Mouse (Mus musculus) retina, embryonic 14.5 days (tissue): Measurements from ENCODE around the gene Aqp2.
A peak's percentile ranks its signal among the peaks of the same experiment; 100 is the strongest.

Source experiments
- DNase-seq: peaks from one replicate; pipeline ENCODE4 v3.0.0-alpha.2; 2015; ENCODE audit warnings: low spot score

Gene Aqp2

GRCm38 (mm10) chr15:99590429-99591084, 11.7 kb downstream of the Aqp2 start, which contains the start of gene Aqp5:
Aqp5 (plus strand) TSS chr15:99590782.
- DNase-seq: peak; percentile 56

DNA sequence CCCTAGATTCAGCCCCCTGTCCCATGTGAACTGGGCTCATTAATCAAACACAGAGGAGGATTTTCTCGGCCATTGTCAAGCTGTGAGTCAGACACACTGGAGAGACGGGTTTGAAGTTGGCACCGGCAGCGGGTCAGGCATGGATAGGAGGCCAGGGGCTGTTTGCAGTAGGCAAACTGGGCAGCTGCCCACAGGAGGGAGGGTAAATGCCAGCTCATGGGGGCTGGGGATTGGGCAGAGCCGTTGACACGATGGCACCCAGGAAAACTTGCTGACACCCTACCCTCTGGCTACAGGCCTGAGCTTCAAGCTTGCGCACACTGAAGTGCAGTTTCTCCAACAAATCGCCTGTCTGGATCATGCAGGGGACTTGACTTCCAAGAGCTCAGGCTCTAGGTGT, 13.3 kb downstream of the Aqp2 start:
- no peak for DNase-seq

- DNase-seq: no peak
These were observed 14.0 kb downstream of the Aqp2 start for GRCm38 (mm10) chr15:99592877-99593276.

DNA sequence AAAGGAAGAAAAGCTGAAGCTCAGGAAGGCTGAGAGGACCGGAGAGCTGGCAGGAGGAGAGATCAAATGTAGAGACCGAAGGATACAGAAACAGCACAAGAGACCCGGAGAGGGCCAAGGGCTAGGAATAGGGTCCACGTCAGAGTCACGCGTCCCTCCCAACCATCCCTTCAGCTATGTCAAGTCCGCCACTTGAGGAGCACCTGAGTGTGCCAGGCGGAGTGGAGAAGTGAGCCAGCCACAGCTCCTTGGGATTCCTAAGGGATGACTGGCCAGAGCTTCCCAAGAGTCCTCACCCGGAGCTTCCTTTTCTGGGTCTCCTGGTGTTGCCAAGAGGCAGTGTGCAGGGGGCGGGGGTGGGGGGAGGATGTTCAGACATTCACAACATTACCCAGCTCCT, 16.1 kb downstream of the Aqp2 start:
- no peak for DNase-seq

GRCm38 (mm10) chr15:99596056-99596687, 17.3 kb downstream of the Aqp2 start:
- DNase-seq: peak; percentile 95

DNA sequence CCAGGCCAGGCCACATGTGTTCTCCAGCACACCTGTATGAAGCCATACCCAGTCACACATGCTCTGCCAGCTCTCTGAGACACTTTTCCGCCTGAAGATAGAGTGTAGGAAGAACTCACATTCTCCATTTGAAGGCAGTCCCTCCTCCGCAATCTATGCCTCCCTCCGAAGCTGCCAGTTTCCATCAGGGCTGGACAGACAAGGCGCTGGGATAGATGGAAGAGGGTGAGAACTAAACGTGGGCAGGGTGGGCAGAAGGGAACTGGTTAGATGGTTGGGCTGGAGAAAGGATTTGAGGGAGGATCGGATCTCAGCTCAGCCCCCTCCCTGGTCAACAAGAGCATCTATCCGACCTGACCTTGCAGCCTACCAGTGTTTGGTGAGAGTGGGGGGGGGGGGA, 18.0 kb downstream of the Aqp2 start:
- no peak for DNase-seq

- DNase-seq: no peak
These were observed 18.7 kb downstream of the Aqp2 start for GRCm38 (mm10) chr15:99597596-99597995.

- no peak for DNase-seq
These were observed 20.6 kb downstream of the Aqp2 start for GRCm38 (mm10) chr15:99599245-99600070.

DNA sequence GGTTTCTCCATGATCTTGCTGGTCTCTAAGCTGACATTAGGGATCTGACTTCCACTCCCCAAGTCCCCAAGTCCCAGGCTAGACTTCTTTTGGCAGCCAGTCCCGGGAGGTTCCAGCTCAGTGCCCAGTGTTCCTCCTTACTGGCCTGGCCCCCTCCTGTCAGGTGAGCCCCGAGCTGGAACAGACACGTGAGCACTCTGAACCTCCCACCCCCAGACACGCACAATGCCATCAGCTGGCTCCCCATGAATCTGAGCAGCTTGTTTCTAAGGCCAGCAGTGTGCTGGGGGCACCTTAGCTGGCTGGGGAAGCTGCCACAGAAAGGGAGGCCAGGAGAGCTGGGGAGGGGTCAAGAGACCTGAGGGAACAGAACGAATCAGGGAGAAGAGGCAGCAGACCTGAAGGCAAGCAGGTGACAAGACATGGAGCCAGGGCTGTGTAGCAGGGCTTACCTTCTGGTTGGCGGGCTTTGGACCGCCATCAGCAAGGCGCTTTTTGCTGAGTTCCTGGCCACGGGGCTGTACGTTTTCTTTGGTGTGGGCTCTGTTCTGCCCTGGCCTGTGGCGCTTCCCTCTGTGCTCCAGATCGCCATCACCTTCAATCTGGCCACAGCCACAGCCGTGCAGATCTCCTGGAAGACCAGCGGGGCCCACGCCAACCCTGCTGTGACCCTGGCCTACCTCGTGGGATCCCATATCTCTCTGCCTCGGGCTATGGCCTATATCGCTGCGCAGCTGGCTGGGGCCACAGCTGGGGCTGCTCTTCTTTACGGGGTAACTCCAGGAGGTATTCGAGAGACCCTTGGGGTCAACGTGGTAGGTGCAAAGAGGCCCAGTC, 22.3 kb downstream of the Aqp2 start, which contains the start of gene Aqp6:
Gene Aqp6, plus strand, starts transcription at position 415 of the 837 bp plus-strand sequence.
- no peak for DNase-seq

- no peak for DNase-seq
These were observed 22.9 kb downstream of the Aqp2 start for GRCm38 (mm10) chr15:99601823-99602120.

DNA sequence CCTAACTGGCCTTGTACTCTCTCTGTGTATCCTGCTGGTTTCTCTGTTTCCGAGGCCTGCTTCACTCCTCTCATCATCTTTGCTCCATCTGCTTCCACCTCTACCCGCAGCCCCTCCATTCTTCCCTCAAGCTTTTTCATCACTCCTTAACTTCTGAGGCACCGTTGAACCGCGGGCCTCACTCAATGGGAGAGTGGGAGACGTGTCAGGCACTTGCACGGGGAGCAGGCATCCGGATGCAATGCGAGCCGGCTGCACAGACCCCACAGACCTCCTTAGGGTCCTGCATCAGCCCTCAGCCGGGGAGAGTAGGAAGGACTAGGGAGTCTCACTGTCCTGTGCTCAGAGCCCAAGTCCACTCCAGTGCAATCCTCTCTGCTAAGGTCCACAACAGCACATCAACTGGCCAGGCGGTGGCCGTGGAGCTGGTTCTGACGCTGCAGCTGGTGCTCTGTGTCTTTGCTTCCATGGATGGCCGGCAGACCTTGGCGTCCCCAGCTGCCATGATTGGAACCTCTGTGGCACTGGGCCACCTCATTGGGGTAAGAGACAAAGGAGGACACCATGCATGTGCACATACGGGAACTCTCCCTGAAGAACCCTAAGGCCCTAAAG, 23.5 kb downstream of the Aqp2 start:
- no peak for DNase-seq

DNA sequence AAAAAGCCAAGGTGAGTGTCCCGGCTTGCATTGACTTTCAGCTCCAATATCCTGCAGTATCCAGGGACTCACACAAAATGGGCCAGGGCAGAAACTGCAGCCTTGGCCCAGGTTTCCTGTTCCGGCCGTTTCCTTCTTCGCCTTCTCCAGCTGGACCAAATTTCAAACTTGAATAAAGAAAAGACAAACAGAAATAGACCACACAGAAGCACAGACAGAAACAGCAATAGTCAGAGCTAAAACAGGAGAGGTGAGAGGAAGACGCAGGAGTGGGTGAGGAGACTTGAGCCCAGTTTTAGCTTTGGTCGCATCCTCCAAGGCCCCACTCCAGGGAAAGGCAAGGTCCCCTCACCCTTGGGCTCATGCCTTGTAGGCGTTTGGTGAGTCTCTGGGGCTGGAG, 24.4 kb downstream of the Aqp2 start:
- no peak for DNase-seq

GRCm38 (mm10) chr15:99605595-99605994, 26.7 kb downstream of the Aqp2 start:
- no peak for DNase-seq

DNA sequence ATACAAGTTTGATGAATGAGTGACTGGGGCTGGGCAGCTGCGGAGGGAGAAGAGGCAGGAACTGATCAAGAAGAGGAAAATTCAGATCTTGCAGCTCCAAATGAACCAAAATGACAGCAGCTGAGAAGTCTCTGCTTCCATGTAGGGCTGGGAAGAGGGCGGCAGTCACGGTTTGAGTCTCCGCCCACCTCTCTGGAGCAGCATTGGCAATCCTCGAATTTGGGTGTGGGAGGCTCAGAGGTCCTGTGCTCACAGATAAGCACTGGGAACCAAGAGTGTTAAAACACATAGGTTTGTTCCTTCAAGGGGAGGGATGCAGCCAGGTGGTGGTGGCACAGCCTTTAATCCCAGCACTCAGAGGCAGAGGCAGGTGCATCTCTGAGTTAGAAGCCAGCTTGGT, 27.7 kb downstream of the Aqp2 start:
- DNase-seq: no peak

GRCm38 (mm10) chr15:99607388-99608113, 28.7 kb downstream of the Aqp2 start:
- DNase-seq: peak; percentile 85

GRCm38 (mm10) chr15:99608382-99609125, 29.7 kb downstream of the Aqp2 start:
- no peak for DNase-seq

DNA sequence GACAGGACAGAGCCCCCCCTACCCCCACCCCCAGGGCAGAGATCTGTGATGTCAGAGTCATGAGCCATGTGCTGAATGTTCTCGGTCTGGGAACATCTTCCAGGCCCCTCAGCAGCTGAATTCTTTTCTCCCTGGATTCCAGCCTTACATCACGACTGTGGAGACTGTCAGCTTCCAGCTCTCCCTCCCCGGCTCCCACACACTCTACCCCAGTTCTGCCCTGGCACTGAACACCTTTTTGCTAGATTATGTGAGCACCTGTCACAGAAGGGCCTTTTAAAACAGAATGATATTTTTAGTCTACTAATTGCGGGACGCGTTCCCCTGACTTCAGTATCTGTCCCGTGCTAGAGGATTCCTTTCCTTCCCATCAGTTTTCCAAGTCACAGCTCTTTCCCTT, 32.7 kb downstream of the Aqp2 start:
- DNase-seq: no peak

DNA sequence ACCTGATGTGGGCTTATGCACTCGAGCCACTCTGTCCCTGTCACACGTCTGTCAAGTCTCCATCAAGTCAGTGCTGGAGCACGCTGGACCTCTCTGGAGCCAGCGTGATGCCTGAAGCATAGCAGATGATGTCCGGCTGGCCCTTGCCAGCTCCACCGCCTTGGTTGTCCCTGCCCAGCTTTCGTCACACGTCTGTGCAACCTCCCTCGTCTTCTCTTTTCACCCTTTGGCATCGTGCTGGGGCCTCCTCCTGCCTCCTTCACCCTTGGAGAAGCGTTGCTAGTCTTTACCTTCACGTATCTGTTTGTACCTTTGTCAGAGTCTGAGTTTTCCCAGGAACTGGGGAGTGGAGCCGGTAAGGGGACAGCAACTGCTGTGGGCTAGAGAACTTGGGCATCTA, 35.4 kb downstream of the Aqp2 start:
- DNase-seq: no peak

GRCm38 (mm10) chr15:99614753-99615152, 35.9 kb downstream of the Aqp2 start:
- DNase-seq: no peak

DNA sequence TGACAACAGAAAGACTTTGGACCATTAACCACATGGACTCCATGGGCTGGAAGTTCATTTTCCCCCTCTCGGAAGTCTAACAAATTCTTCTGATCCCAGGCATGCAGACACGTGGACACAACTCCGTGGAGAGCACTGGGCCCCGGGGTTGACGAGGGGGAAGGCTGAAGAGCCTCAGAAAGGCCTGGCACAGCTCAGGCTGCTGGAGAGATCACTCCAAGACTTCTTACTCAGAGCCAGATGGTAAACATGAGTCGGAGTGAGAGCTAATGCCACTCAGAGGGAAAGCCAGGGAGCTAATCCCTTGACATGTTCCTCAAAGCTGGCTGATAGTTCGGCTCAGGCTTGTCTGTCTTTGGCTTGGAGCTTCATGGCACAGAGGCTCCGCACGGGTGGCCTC, 36.4 kb downstream of the Aqp2 start:
- DNase-seq: peak; percentile 42
